Mouse (Mus musculus) monocyte, adult 5-6 weeks (primary cell): ENCODE results near the gene Akip1. TPM values are rescaled to one million over a fixed set of nuclear protein-coding genes. Genes with fewer than 3 reads are reported as not detected.

ENCODE experiments used
- ATAC-seq: fragments of 153-309, 156-312 bp; replicated peaks from 2 replicates; pipeline ENCODE4 v1.8.0; 2017; ENCODE audit warnings: mild to moderate bottlenecking; ENCODE audit not compliant: low TSS enrichment, insufficient number of reproducible peaks, severe bottlenecking, poor library complexity, low FRiP score
- total RNA-seq: library from RNA; stranded (forward); fragments of 200-1000, 200-491, 200-594 nt; gene quantifications from 3 replicates; pipeline ENCODE4 v1.2.3, GENCODE M21; 2017

Akip1 gene
- total RNA-seq, 1 experiment from 2014 or later = 6.3 TPM

DNA sequence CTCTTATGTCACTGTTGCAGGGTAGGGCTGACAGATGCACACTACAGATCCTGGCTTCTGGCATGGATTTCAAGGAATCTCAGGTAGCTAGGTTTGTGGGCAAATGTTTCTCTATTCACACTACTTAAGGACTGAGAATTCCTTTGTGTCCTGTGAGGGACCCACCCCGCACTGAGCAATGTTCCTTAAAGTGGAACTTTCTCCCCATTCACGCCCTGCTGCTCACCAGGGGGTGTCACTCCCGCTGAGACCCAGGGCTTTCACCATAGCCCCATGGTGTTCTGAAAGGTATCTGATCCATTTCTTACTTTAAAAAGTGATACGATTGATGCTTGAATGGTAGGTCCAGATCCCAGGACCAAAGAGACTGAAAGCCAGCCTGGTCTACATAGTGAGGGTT lies 769 bp upstream of the Akip1 start:
- ATAC-seq = no peak

GRCm38 (mm10) chr7:109704016-109704377 lies 507 bp downstream of the Akip1 start:
- ATAC-seq = 0 out of 2 replicates have a peak, but pooled peaks have one; percentile 1

DNA sequence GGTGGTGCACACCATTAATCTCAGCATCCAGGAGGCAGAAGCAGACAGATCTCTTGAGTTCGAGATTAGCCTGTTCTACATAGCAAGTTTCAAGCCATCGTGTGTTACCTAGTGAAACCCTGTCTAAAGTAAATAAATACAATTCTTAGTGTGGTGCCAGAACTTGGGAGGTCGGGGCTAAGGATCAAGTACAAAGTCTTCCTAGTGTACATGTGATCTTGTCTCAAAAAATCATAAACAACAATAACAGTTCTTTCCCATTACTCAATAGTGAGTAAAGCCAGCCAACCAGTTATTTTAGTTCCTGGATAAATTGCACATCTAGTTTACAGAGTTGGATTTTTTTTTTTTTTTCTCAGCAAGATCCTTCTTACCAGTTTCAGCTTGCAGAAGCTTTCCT lies 971 bp downstream of the Akip1 start:
- no peak for ATAC-seq

DNA sequence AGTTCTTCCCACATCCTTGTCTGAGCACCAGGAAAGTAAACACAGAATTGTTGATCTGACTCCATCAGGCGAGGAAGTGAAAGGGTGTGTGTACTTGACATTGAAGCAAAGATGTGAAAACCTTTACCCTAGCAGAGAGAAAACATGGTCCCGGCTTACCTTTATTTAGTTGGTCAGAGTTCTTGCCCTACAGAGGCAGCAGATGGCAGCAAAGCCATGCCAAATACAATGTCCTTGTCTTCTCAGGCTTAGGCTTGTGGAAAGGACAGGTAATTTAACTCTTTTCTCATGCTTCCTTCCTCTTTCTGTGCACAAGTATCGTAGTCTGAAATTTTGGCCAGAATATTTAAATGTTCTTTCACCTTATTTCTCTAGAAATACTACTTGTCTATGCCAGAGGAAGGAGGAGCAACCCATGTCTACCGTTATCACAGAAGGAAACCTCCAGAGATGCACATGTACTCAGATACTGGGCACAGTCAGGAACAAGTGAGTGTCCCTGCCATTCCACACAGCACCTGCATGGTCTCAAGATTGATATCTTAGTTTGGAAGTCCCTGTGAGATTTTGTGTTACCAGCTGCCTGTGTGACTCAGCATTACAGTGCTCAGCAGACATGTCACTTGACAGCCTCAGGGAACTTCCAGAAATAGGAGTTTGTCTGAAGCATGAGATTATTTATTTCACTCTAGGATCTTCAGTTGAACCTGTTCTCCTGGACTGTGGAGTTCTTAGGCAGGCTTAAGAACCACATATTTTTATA lies 3.7 kb downstream of the Akip1 start:
- ATAC-seq = no peak

- no peak for ATAC-seq
Measured at GRCm38 (mm10) chr7:109708961-109709382, 5.5 kb downstream of the Akip1 start.

DNA sequence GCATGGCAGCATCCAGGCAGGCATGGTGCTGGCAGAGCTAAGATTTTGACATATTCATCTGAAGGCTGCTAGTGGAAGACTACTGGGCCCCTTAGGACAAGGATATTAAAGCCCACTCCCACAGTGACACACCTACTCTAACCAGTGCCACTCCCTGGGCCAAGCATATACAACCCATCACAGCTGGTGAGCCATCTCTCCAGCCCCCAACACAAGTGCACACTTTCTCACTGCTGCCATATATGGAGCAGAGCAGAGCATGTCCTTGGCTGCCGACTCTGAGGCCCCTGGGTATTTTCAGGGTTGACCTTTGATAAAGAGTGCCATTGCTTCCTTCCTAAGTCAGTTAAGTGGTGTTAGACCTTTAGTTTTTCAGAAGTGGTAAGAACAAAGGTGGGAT lies 6.6 kb downstream of the Akip1 start:
- ATAC-seq = no peak

DNA sequence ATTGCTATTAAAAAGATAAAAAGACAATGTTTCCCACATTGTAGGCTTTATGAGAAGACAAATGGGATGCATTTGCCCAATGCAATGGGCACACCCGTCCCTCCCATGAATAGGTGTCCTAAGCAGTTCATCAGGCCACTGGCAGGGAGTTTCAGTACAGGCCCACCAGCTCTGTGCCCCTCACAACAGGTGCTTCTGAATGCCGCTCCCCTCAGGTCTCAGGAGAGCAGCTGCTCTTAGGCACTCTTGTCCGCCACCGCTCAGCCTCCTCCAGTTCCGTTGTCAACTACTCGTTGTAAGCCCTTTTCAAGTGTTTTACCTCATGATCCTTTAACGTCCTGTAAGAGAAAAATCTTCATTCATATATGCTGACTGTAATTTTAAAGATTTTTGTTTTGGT lies 8.7 kb downstream of the Akip1 start:
- no peak for ATAC-seq

DNA sequence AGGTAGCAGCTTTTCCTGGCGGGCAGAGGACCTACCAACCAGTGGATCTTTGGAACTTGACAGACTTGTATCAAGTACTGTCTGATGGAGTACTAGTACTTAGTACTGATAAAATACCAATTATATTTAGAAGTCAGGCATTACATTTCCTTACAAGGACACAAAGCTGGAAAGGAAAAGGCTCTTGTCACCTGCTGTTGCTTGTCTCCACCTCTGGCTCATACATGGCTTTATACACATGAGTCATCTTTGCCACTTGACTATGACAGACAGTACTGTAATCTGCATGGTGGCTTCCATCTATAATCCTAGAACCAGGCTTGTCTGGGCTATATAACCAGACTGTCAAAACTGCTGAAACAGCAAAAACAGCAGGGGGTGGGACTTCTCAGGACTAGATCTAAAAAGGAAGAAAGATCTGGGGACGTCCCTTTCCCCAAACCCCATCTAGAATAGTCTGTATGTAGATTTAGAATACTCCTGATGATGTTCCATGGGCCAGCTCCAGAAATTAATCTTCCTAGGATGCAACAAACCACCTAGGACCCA lies 10.0 kb downstream of the Akip1 start:
- ATAC-seq = no peak

GRCm38 (mm10) chr7:109719286-109719685 lies 15.8 kb downstream of the Akip1 start:
- ATAC-seq = no peak

GRCm38 (mm10) chr7:109722618-109723017 lies 19.1 kb downstream of the Akip1 start:
- ATAC-seq = no peak

GRCm38 (mm10) chr7:109723114-109723513 lies 19.6 kb downstream of the Akip1 start:
- no peak for ATAC-seq

GRCm38 (mm10) chr7:109723697-109724096 lies 20.2 kb downstream of the Akip1 start, which contains the start of gene BC051019:
Gene BC051019 (minus strand): TSS chr7:109723850.
- ATAC-seq = no peak

GRCm38 (mm10) chr7:109731626-109732025 lies 28.1 kb downstream of the Akip1 start, which contains the start of gene Ascl3:
Gene Ascl3 (minus strand): TSS chr7:109731726.
- no peak for ATAC-seq

- no peak for ATAC-seq
Measured at GRCm38 (mm10) chr7:109734806-109735205, 31.3 kb downstream of the Akip1 start.

- no peak for ATAC-seq
Measured at GRCm38 (mm10) chr7:109739822-109740370, 36.4 kb downstream of the Akip1 start.

GRCm38 (mm10) chr7:109741060-109741459 lies 37.6 kb downstream of the Akip1 start:
- ATAC-seq = no peak

DNA sequence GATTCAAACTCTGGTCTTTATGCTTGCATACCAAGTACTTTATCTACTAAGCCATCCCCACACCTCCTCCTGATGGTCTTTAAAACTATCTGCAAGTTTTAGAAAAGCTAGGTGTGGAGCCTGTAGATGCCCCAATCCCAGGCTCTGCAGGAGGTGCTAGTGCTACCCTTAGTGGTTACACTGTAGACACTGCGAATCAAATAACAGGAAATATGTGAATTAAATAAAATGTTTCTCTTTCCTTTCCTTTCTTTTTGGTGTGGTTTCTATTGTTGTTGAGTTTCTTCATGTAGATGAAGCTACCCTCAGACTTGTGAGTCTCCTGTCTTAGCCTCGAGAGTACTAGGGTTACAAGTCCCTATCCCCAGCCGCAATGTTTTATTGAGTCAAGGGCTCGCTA lies 38.2 kb downstream of the Akip1 start:
- no peak for ATAC-seq

GRCm38 (mm10) chr7:109747747-109748146 lies 44.3 kb downstream of the Akip1 start:
- no peak for ATAC-seq

- ATAC-seq = peak; percentile 38; the same call in 1 of the 2 replicates
Measured at GRCm38 (mm10) chr7:109751427-109752007, 48.0 kb downstream of the Akip1 start.
